16 mouse cellular contexts compared by ENCODE assay signal in the genomic region with DNA sequence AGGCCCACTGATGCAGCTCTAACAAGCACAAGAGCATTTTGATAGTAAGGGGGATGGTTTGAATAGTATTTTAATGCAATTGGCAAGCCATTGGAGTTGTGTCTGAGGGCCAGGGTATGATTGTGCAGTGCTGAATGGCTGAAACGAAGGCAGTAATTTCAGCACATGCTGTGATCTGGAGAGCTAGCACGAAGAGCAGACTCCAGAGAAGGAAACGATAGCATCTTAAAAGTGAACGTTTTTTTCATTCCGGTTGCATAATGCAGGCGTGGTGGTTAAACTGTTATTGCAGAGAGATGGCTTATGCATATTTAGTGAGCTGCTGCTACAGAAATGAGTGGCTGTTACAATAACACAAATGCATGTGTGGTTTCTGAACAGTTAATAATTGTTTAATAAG. TPM values are rescaled to one million over a fixed set of nuclear protein-coding genes. Genes with fewer than 3 reads are reported as not detected.
DNase-seq lines count a peak whose midpoint lies in the region; ATAC-seq lines count a peak whose summit lies in the region.
"Had no signal": no experiment of that assay in that cellular context is flagged by ENCODE, and none has a peak within 500 bp of the region (broad histone marks: within the 10 kb centered on the region; RNA-seq: fewer than 3 reads in every experiment).

No protein-coding gene starts in this region.

- intact Hi-C loops in left cerebral cortex, postnatal 36 days (cut with DNase I) = no loop called here
- intact Hi-C loops in left cerebral cortex, postnatal 10 days (cut with DNase I) = no loop called here

- H3K36me3 ChIP-seq in forebrain, embryonic 13.5 days (ENCODE audit: poor library complexity, severe bottlenecking) = no peaks in the 10 kb centered on the region
- no peaks in the 10 kb centered on the region for H3K36me3 ChIP-seq in forebrain, embryonic 10.5 days (replicated peaks)
- H3K36me3 ChIP-seq in forebrain, embryonic 15.5 days = no peaks in the 10 kb centered on the region
- H3K36me3 ChIP-seq: embryonic facial prominence, embryonic 12.5 days; hindbrain, embryonic 13.5 days; limb, embryonic 13.5 days had no signal

- no peak overlapping the region for H3K4me2 ChIP-seq in forebrain, embryonic 13.5 days
- no peak overlapping the region for H3K4me2 ChIP-seq in forebrain, embryonic 15.5 days (replicated peaks)
- H3K4me2 ChIP-seq: embryonic facial prominence, embryonic 12.5 days; hindbrain, embryonic 13.5 days; limb, embryonic 13.5 days had no signal

- no peak overlapping the region for H3K9ac ChIP-seq in forebrain, embryonic 13.5 days
- no peak overlapping the region for H3K9ac ChIP-seq in forebrain, embryonic 15.5 days (replicated peaks)
- H3K9ac ChIP-seq: embryonic facial prominence, embryonic 12.5 days; hindbrain, embryonic 13.5 days; limb, embryonic 13.5 days had no signal

- peaks cover 11% of the 10 kb centered on the region; the same call in 1 of the 2 replicates for H3K4me1 ChIP-seq in forebrain, embryonic 13.5 days
- H3K4me1 ChIP-seq in forebrain, embryonic 10.5 days = no peaks in the 10 kb centered on the region
- H3K4me1 ChIP-seq in forebrain, embryonic 15.5 days = peaks cover 11% of the 10 kb centered on the region
- H3K4me1 ChIP-seq: embryonic facial prominence, embryonic 12.5 days; hindbrain, embryonic 13.5 days; limb, embryonic 13.5 days had no signal

- H3K9me3 ChIP-seq in forebrain, embryonic 13.5 days (replicated peaks) = no peaks in the 10 kb centered on the region
- H3K9me3 ChIP-seq in forebrain, embryonic 10.5 days = no peaks in the 10 kb centered on the region
- no peaks in the 10 kb centered on the region for H3K9me3 ChIP-seq in forebrain, embryonic 15.5 days
- H3K9me3 ChIP-seq: embryonic facial prominence, embryonic 12.5 days; hindbrain, embryonic 13.5 days; limb, embryonic 13.5 days had no signal

- H3K4me3 ChIP-seq in forebrain, embryonic 13.5 days = no peak overlapping the region
- no peak overlapping the region for H3K4me3 ChIP-seq in forebrain, embryonic 10.5 days
- H3K4me3 ChIP-seq in forebrain, embryonic 15.5 days = no peak overlapping the region
- H3K4me3 ChIP-seq: embryonic facial prominence, embryonic 12.5 days; hindbrain, embryonic 13.5 days; limb, embryonic 13.5 days had no signal

- DNase-seq in forebrain, embryonic 10.5 days (ENCODE audit: extremely low spot score, low spot score) = no peak
- peak; percentile 6 to 7 for DNase-seq in left cerebral cortex, postnatal 36 days (ENCODE audit: low spot score in 2 of 2)
- no peak for DNase-seq in left cerebral cortex, postnatal 10 days (ENCODE audit: extremely low spot score in 1 of 2, low spot score in 2 of 2)
- peak; percentile 24 for DNase-seq in right cerebral cortex, postnatal 10 days (ENCODE audit: low spot score in 2 of 2)
- DNase-seq in cerebellum, postnatal 36 days = no peak
- DNase-seq in adrenal gland, postnatal 36 days = no peak
- DNase-seq: cerebellum, adult 9-11 months; gastrocnemius, postnatal 36 days; kidney, adult 18-20 months; lung, postnatal 36 days; thymus, postnatal 25 days had no signal

- H3K27ac ChIP-seq in forebrain, embryonic 13.5 days = no peak overlapping the region
- H3K27ac ChIP-seq in forebrain, embryonic 10.5 days = no peak overlapping the region
- 0 out of 2 replicates have a peak overlapping the region, but pooled peaks have one; percentile 23 for H3K27ac ChIP-seq in forebrain, embryonic 15.5 days (replicated peaks)
- H3K27ac ChIP-seq: embryonic facial prominence, embryonic 12.5 days; hindbrain, embryonic 13.5 days; limb, embryonic 13.5 days had no signal

- peak; percentile 83 for ATAC-seq in forebrain, embryonic 13.5 days
- ATAC-seq in forebrain, embryonic 15.5 days (replicated peaks) = peak; percentile 87

- WGBS in forebrain, embryonic 13.5 days = 50% methylated on average over 6 of the region's 6 CpGs
- WGBS in forebrain, embryonic 10.5 days = 86% methylated on average over 6 of the region's 6 CpGs
- 35% methylated on average over 6 of the region's 6 CpGs for WGBS in forebrain, embryonic 15.5 days

- no peaks in the 10 kb centered on the region for H3K27me3 ChIP-seq in forebrain, embryonic 13.5 days
- no peaks in the 10 kb centered on the region for H3K27me3 ChIP-seq in forebrain, embryonic 10.5 days (ENCODE audit: poor library complexity, severe bottlenecking)
- H3K27me3 ChIP-seq in forebrain, embryonic 15.5 days = no peaks in the 10 kb centered on the region
- H3K27me3 ChIP-seq: embryonic facial prominence, embryonic 12.5 days; hindbrain, embryonic 13.5 days; limb, embryonic 13.5 days had no signal

RNA-seq across cellular contexts. Expression of gene Thsd7b, which starts 51.3 kb away (rescaled TPM):
- 5.1 and 5.5 TPM in 2 replicates for polyA plus RNA-seq in forebrain, embryonic 13.5 days (2015; fragmentation: Nextera tagmentation; extraction: Ambion mirVana)
- 1.3 and 1.5 TPM in 2 replicates for polyA plus RNA-seq in forebrain, embryonic 10.5 days (2016; fragmentation: Nextera tagmentation; extraction: Ambion mirVana)
- 1 to 10 TPM; 7.3 to 7.9 TPM for total RNA-seq in left cerebral cortex, postnatal 36 days (2021)
- total RNA-seq in left cerebral cortex, postnatal 10 days (2021) = 10 to 100 TPM; 14.8 to 18.0 TPM
- 6.2 and 7.3 TPM in 2 replicates for polyA plus RNA-seq in forebrain, embryonic 15.5 days (2015; fragmentation: Nextera tagmentation; extraction: Ambion mirVana)
- total RNA-seq in adrenal gland, postnatal 36 days (2021) = under 1 TPM; 0.26 to 0.53 TPM

Comparison
In these comparisons a context has a peak if more than half of its experiments do, and no peak if none do; other contexts are left out.
1. DNase-seq: peak in left cerebral cortex, postnatal 36 days (2 of 2) and right cerebral cortex, postnatal 10 days (2 of 2); none in forebrain, embryonic 10.5 days (single experiment), left cerebral cortex, postnatal 10 days (0 of 2), cerebellum, postnatal 36 days (0 of 2) and adrenal gland, postnatal 36 days (0 of 2).
2. RNA of gene Thsd7b, which starts 51.3 kb away (total RNA-seq): 14.8 to 18.0 TPM in left cerebral cortex, postnatal 10 days and 7.3 to 7.9 TPM in left cerebral cortex, postnatal 36 days; 0.26 to 0.53 TPM in adrenal gland, postnatal 36 days; every median in the first group is over 4 times any median in the second.